Mouse (Mus musculus) lung, adult 2 months (tissue): ENCODE results near the gene Tmem243.

Experiments
- CTCF ChIP-seq: fragments of 200-500 bp; IDR thresholded peaks from 2 replicates; pipeline ENCODE4 v1.5.1; 2011; ENCODE audit warnings: mild to moderate bottlenecking, low read length, control low read depth; ENCODE audit not compliant: insufficient read depth
- POLR2A ChIP-seq: fragments of 200-500 bp; IDR thresholded peaks from 2 replicates; pipeline ENCODE4 v1.6.1; 2011; ENCODE audit warnings: low read depth, mild to moderate bottlenecking, control low read depth, low read length, borderline replicate concordance; ENCODE audit errors: extremely low read depth

DNA sequence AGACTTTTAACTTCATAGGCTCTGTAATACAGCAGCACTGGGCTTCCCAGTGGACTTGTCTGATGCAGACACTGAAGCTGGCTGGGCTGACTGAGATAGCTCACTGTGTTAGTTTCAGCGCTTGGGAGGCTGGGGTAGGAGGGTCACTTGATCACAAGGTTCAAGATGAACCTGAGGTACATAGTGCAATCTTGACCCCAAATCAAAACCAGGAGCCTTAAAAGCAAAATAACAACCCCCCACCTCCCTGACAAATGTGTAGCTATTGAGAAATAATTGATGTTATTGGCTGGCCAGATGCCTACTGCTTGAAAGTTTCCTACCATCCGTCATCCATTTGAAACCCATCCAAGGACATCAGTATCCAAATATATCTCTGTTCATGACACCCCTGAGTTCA, 2.2 kb downstream of the Tmem243 start:
- TF ChIP-seq POLR2A, result no peak
- TF ChIP-seq CTCF, result no peak
